Mouse (Mus musculus) lung, embryonic 15.5 days (tissue): ENCODE results near the gene C130074G19Rik. TPM values are rescaled to one million over a fixed set of nuclear protein-coding genes. Genes with fewer than 3 reads are reported as not detected.

Experiments
- ATAC-seq: fragments of 200-750 bp; cut with Nextera tagmentation; 2 replicates; pipeline ENCODE4 v1.8.0; 2017; ENCODE audit warnings: moderate number of reproducible peaks, borderline replicate concordance; ENCODE audit not compliant: low FRiP score, low TSS enrichment; ENCODE audit errors: extremely low read depth
- H3K27ac ChIP-seq: fragments of 300-500 bp; sonication (generic); 2 replicates; pipeline ENCODE4 v1.5.1; 2015; ENCODE audit warnings: moderate library complexity, mild to moderate bottlenecking, inconsistent platforms
- H3K27me3 ChIP-seq: fragments of 300-500 bp; sonication (generic); 2 replicates; pipeline ENCODE4 v1.6.1; 2015; ENCODE audit warnings: inconsistent platforms
- H3K36me3 ChIP-seq: fragments of 300-500 bp; sonication (generic); 2 replicates; pipeline ENCODE4 v1.6.1; 2015; ENCODE audit warnings: inconsistent platforms
- H3K4me1 ChIP-seq: fragments of 300-500 bp; sonication (generic); 2 replicates; pipeline ENCODE4 v1.6.1; 2015; ENCODE audit warnings: inconsistent platforms
- H3K4me2 ChIP-seq: fragments of 300-500 bp; sonication (generic); 2 replicates; pipeline ENCODE4 v1.6.1; 2015; ENCODE audit warnings: inconsistent platforms, mild to moderate bottlenecking, moderate library complexity
- H3K4me3 ChIP-seq: fragments of 300-500 bp; sonication (generic); 2 replicates; pipeline ENCODE4 v1.5.1; 2015; ENCODE audit warnings: mild to moderate bottlenecking, inconsistent platforms
- H3K9ac ChIP-seq: fragments of 300-500 bp; sonication (generic); 2 replicates; pipeline ENCODE4 v1.6.1; 2015; ENCODE audit warnings: inconsistent platforms
- H3K9me3 ChIP-seq: fragments of 300-500 bp; sonication (generic); 2 replicates; pipeline ENCODE4 v1.6.1; 2016; ENCODE audit warnings: inconsistent platforms
- WGBS: fragments of 180-500 bp; shearing (Covaris S2); methylation state at CpG from one replicate; pipeline ENCODE4 v1.1.7; 2015; 5-methylcytosine and 5-hydroxymethylcytosine counted together
- microRNA counts: library from miRNA; unstranded; fragments of <30 nt; microRNA quantifications from one replicate; lab custom pipeline; 2016
- microRNA-seq: library from miRNA; unstranded; fragments of <30 nt; microRNA quantifications from one replicate; pipeline ENCODE4, GENCODE M21; 2016
- polyA plus RNA-seq: library from polyadenylated mRNA; unstranded; fragments of >200 nt; fragmentation: Nextera tagmentation; extraction: Ambion mirVana; gene quantifications from 2 replicates; pipeline ENCODE4 v1.2.1, GENCODE M21; 2015

Gene C130074G19Rik
- polyA plus RNA-seq, 1 experiment from 2014 or later: 2.7 TPM

- peaks cover 46% of the 10 kb centered on the region for H3K36me3 ChIP-seq
- H3K9ac ChIP-seq: no peak overlapping the region
- WGBS: 84% methylated on average over 7 of the region's 7 CpGs
- H3K4me2 ChIP-seq: no peak overlapping the region
- H3K4me1 ChIP-seq: no peaks in the 10 kb centered on the region
- ATAC-seq: no peak
- H3K27me3 ChIP-seq: no peaks in the 10 kb centered on the region
- H3K9me3 ChIP-seq: no peaks in the 10 kb centered on the region
- H3K27ac ChIP-seq: no peak overlapping the region
- H3K4me3 ChIP-seq: no peak overlapping the region
Measured at GRCm38 (mm10) chr1:184833499-184833898, 49.5 kb downstream of the C130074G19Rik start.

DNA sequence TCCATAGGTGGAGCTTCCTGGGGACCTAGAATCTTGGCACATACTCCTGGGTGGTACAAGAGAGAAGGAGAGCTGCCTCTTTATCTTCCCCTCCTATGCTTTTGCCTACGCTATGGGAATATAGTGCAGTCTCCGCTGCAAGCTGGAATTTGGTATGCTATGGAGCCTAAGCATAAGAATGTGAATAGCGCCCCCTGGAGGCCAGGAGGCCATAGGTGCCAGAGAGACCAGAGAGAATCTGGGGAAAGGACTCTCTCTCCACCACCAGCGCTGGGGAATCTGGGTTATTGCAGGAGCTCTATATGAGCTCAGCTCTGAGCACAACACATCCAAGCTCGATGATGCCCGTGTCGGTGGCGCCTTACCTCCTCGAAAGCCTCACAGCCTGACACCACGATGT, 50.8 kb downstream of the C130074G19Rik start:
- Histone ChIP-seq H3K36me3 (peaks cover 46% of the 10 kb centered on the region), H3K4me2 (no peak overlapping the region), H3K9me3 (no peaks in the 10 kb centered on the region), H3K27me3 (no peaks in the 10 kb centered on the region), H3K9ac (no peak overlapping the region), H3K4me1 (no peaks in the 10 kb centered on the region), H3K4me3 (no peak overlapping the region), H3K27ac (no peak overlapping the region)
- 84% methylated on average over 10 of the region's 10 CpGs for WGBS
- no peak for ATAC-seq

- ATAC-seq: no peak
- H3K36me3 ChIP-seq: peaks cover 38% of the 10 kb centered on the region
- no peaks in the 10 kb centered on the region for H3K27me3 ChIP-seq
- no peak overlapping the region for H3K4me2 ChIP-seq
- H3K9ac ChIP-seq: no peak overlapping the region
- WGBS: 82% methylated on average over 8 of the region's 8 CpGs
- no peaks in the 10 kb centered on the region for H3K9me3 ChIP-seq
- peaks cover under 1% of the 10 kb centered on the region for H3K4me1 ChIP-seq
- H3K4me3 ChIP-seq: no peak overlapping the region
- no peak overlapping the region for H3K27ac ChIP-seq
Measured at GRCm38 (mm10) chr1:184829897-184830296, 53.1 kb downstream of the C130074G19Rik start.

DNA sequence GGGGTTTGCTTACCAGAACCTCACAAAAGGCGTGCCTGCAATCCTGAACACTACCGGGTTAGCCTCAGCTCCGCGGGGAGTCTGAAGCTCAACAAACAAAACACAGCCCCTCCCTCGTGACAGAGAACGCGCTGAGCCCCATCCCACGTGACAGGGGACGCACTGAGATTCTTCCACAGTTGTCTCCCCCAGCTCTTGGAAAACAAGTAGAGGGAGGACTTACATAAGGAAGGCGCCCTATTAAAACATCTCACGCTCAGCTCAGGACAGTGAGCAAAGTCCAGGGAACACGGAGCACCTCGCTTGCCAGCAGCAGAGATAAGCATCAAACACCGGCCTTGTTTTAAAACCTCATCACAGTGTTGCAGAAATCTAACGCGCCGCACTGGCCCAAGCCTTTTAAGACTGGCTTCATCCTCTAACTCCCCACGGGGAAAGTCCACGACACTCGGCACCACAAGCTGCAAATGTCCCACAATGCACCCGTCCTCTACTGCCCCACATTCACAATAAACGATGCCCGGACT, 55.8 kb downstream of the C130074G19Rik start:
- Histone ChIP-seq H3K27ac (no peak overlapping the region), H3K4me1 (peaks cover 6% of the 10 kb centered on the region), H3K36me3 (peaks cover 20% of the 10 kb centered on the region), H3K27me3 (no peaks in the 10 kb centered on the region), H3K4me2 (0 out of 2 replicates have a peak overlapping the region, but pooled peaks have one; percentile 2), H3K4me3 (no peak overlapping the region), H3K9me3 (no peaks in the 10 kb centered on the region), H3K9ac (no peak overlapping the region)
- 26% methylated on average over 23 of the region's 23 CpGs for WGBS
- no peak for ATAC-seq

DNA sequence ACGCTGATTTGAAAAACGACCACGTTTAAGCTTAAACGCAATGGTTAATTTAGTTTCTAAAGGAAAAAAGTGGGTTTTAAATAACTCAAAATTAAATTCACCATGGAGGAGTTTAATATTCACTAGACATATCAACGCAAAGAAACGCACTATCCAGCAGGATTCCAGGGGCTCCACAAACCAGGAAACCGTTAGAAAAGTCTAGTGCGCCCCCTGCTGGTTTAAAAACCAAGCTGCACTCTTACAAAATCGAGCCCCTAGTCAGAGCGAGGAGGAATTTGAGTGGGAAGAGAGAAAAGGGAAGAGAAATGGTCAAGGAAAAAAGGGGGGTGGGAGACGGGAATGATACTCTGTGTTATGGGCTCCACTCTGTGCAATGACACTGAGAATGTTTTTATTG, 57.9 kb downstream of the C130074G19Rik start:
- peaks cover 16% of the 10 kb centered on the region; the same call in 1 of the 2 replicates for H3K36me3 ChIP-seq

GRCm38 (mm10) chr1:184824439-184824851, 58.6 kb downstream of the C130074G19Rik start:
- Histone ChIP-seq H3K27me3 (no peaks in the 10 kb centered on the region), H3K27ac (no peak overlapping the region), H3K4me3 (no peak overlapping the region), H3K36me3 (0 out of 2 replicates have a peak, but pooled peaks cover 14% of the 10 kb centered on the region), H3K9me3 (no peaks in the 10 kb centered on the region), H3K9ac (no peak overlapping the region), H3K4me2 (peak overlapping the region; percentile 37), H3K4me1 (peaks cover 6% of the 10 kb centered on the region)
- ATAC-seq: peak; percentile 82
- 5% methylated on average over 12 of the region's 12 CpGs for WGBS

More for the DNA sequence above, 57.9 kb downstream of the C130074G19Rik start:
- no peaks in the 10 kb centered on the region for H3K27me3 ChIP-seq
- H3K4me2 ChIP-seq: peak overlapping the region; percentile 37; the same call in 1 of the 2 replicates
- H3K4me3 ChIP-seq: no peak overlapping the region
- WGBS: 22% methylated on average over 11 of the region's 11 CpGs
- peak; percentile 36; the same call in 1 of the 2 replicates for ATAC-seq
- H3K27ac ChIP-seq: no peak overlapping the region
- no peak overlapping the region for H3K9ac ChIP-seq
- H3K9me3 ChIP-seq: no peaks in the 10 kb centered on the region
- peaks cover 6% of the 10 kb centered on the region for H3K4me1 ChIP-seq

GRCm38 (mm10) chr1:184822678-184823077, 60.3 kb downstream of the C130074G19Rik start:
- Histone ChIP-seq H3K27me3 (no peaks in the 10 kb centered on the region), H3K36me3 (peaks cover 26% of the 10 kb centered on the region), H3K9ac (no peak overlapping the region), H3K4me3 (no peak overlapping the region), H3K9me3 (no peaks in the 10 kb centered on the region), H3K27ac (no peak overlapping the region), H3K4me2 (no peak overlapping the region), H3K4me1 (peaks cover 6% of the 10 kb centered on the region)
- WGBS: 19% methylated on average over 11 of the region's 11 CpGs
- ATAC-seq: no peak

MicroRNAs encoded within 50 kb of the gene (microRNA counts, 519-probe panel; counts per million panel counts)
- microRNA mmu-miR-1981 (lab: Ali Mortazavi, UCI): 2,720 counts per million, percentile 70 among the panel's probes with 10 or more counts

Small RNAs within 50 kb of the gene (microRNA-seq; reads per million reads assigned to microRNA genes)
- 72.6 reads per million, percentile 49 among the genes with 10 or more reads in this experiment for gene Mir1981

Other genes with a start within 250 kb of the C130074G19Rik start
- gene Hlx, start 150.6 kb downstream of the C130074G19Rik start, polyA plus RNA-seq: 32.5 and 34.1 TPM in 2 replicates
- 0.11 and 0.23 TPM in 2 replicates for gene Marc1, start 71.9 kb downstream of the C130074G19Rik start, polyA plus RNA-seq
- 150 and 160 TPM in 2 replicates for gene Marc2, start 36.8 kb downstream of the C130074G19Rik start, polyA plus RNA-seq
- gene Mark1, start 116.4 kb upstream of the C130074G19Rik start, polyA plus RNA-seq: 2.2 and 2.7 TPM in 2 replicates